Mouse (Mus musculus): ENCODE measurements around the gene Nme4. TPM values are rescaled to one million over a fixed set of nuclear protein-coding genes. Genes with fewer than 3 reads are reported as not detected.

The Nme4 gene
- total and polyA plus RNA-seq, 3 experiments = 0.46 to 0.56 (median 0.47) TPM

GRCm38 (mm10) chr17:26068024-26068830 is 27.2 kb downstream of the Nme4 start:
- Histone ChIP-seq H3K9me3 (replicated peaks; ENCODE audit: low read length) (peaks cover 5% of the 10 kb centered on the region), H3K36me3 (replicated peaks in 1 of 2; ENCODE audit: control insufficient read depth in 1 of 2, insufficient read depth in 1 of 2, low read length in 1 of 2) (peaks cover 0 to 40% of the 10 kb centered on the region in 2 experiments), H3K4me2 (ENCODE audit: insufficient read depth, low read depth, poor library complexity, severe bottlenecking) (peak overlapping the region; percentile 72), H3K27ac (ENCODE audit: insufficient read depth, low read depth) (no peak overlapping the region), H3K27me3 (replicated peaks) (peaks cover 23% of the 10 kb centered on the region), H3K9ac (ENCODE audit: insufficient read depth, low read depth) (peak overlapping the region; percentile 78), H3K79me2 (replicated peaks; ENCODE audit: control insufficient read depth, extremely low read depth, insufficient read depth, poor library complexity, severe bottlenecking) (no peaks in the 10 kb centered on the region; the same call in 1 of the 2 replicates), H3K4me1 (ENCODE audit: control insufficient read depth in 1 of 2, insufficient read depth in 2 of 2) (peaks cover 21 to 45% of the 10 kb centered on the region in 2 experiments), H3K4me3 (replicated peaks in 1 of 3; ENCODE audit: low read depth in 2 of 3, low read length in 2 of 3, poor library complexity in 1 of 3) (peak overlapping the region in 2 of 3 experiments; percentile 67 to 82)
- dilution Hi-C loops (cut with MboI; ENCODE audit: extremely low pct_ligation_motif_present, extremely low pct_unique_long_range_greater_than_20kb, low sequenced_read_pairs) = no loop called here
- TF ChIP-seq IRF4 (IDR thresholded peaks at IDR 0.05; ENCODE audit: low read depth, low read length) (no peak), TBP (conservative IDR thresholded peaks at IDR 0.05; ENCODE audit: low read depth, low read length) (no peak), HCFC1 (IDR thresholded peaks at IDR 0.05; ENCODE audit: low read depth, low read length) (no peak), ETS1 (conservative IDR thresholded peaks at IDR 0.05; ENCODE audit: low read depth, low read length) (no peak), MAFK (IDR thresholded peaks at IDR 0.05; ENCODE audit: insufficient replicate concordance, low read length) (no peak), BHLHE40 (IDR thresholded peaks at IDR 0.05; ENCODE audit: low read depth, low read length) (no peak), SIN3A (IDR thresholded peaks at IDR 0.05; ENCODE audit: low read length) (no peak), ZC3H11A (IDR thresholded peaks at IDR 0.05; ENCODE audit: low read depth, low read length) (no peak), NELFE (IDR thresholded peaks at IDR 0.05; ENCODE audit: low read depth, low read length) (no peak), ZNF384 (IDR thresholded peaks at IDR 0.05; ENCODE audit: low read depth, low read length) (no peak), JUN (IDR thresholded peaks at IDR 0.05; ENCODE audit: insufficient read depth, low read depth, low read length) (no peak), ZKSCAN1 (IDR thresholded peaks at IDR 0.05; ENCODE audit: borderline replicate concordance, low read depth, low read length) (no peak), E2F4 (IDR thresholded peaks at IDR 0.05; ENCODE audit: insufficient replicate concordance, low read depth, low read length) (no peak), CHD2 (IDR thresholded peaks at IDR 0.05; ENCODE audit: low read length) (no peak), SMC3 (IDR thresholded peaks at IDR 0.05; ENCODE audit: low read depth, low read length) (no peak), KAT2A (IDR thresholded peaks at IDR 0.05; ENCODE audit: insufficient replicate concordance, low read length) (no peak), PAX5 (IDR thresholded peaks at IDR 0.05; ENCODE audit: low read length) (no peak)
- in situ Hi-C loops (cut with MboI; ENCODE audit: low pct_ligation_motif_present, low pct_unique_long_range_greater_than_20kb, low sequenced_read_pairs) = no loop called here
- no peak for DNase-seq (ENCODE audit: extremely low read depth)

- H3K4me2 ChIP-seq (ENCODE audit: insufficient read depth, low read depth, poor library complexity, severe bottlenecking) = no peak overlapping the region; the same call in 1 of the 2 replicates
- H3K36me3 ChIP-seq (replicated peaks in 1 of 2; ENCODE audit: control insufficient read depth in 1 of 2, insufficient read depth in 1 of 2, low read length in 1 of 2) = peaks cover 0 to 49% of the 10 kb centered on the region in 2 experiments
- in situ Hi-C loops (cut with MboI; ENCODE audit: low pct_ligation_motif_present, low pct_unique_long_range_greater_than_20kb, low sequenced_read_pairs) (no loop called here), dilution Hi-C loops (cut with MboI; ENCODE audit: extremely low pct_ligation_motif_present, extremely low pct_unique_long_range_greater_than_20kb, low sequenced_read_pairs) (no loop called here)
- H3K27ac ChIP-seq (ENCODE audit: insufficient read depth, low read depth) = no peak overlapping the region
- DNase-seq (ENCODE audit: extremely low read depth) = no peak
- H3K4me3 ChIP-seq (replicated peaks in 1 of 3; ENCODE audit: low read depth in 2 of 3, low read length in 2 of 3, poor library complexity in 1 of 3) = no peak overlapping the region
- no peaks in the 10 kb centered on the region; the same call in none of the 2 replicates for H3K79me2 ChIP-seq (replicated peaks; ENCODE audit: control insufficient read depth, extremely low read depth, insufficient read depth, poor library complexity, severe bottlenecking)
- peaks cover 21 to 45% of the 10 kb centered on the region in 2 experiments for H3K4me1 ChIP-seq (ENCODE audit: control insufficient read depth in 1 of 2, insufficient read depth in 2 of 2)
- TF ChIP-seq IRF4 (IDR thresholded peaks at IDR 0.05; ENCODE audit: low read depth, low read length) (no peak), MXI1 (IDR thresholded peaks at IDR 0.05; ENCODE audit: low read depth, low read length) (no peak), POLR2A (IDR thresholded peaks at IDR 0.05; ENCODE audit: low read depth, low read length) (no peak), ZNF384 (IDR thresholded peaks at IDR 0.05; ENCODE audit: low read depth, low read length) (no peak), ZC3H11A (IDR thresholded peaks at IDR 0.05; ENCODE audit: low read depth, low read length) (no peak), TBP (conservative IDR thresholded peaks at IDR 0.05; ENCODE audit: low read depth, low read length) (no peak), USF1 (IDR thresholded peaks at IDR 0.05; ENCODE audit: low read depth, low read length) (no peak), EP300 (IDR thresholded peaks at IDR 0.05; ENCODE audit: low read length) (no peak), BHLHE40 (IDR thresholded peaks at IDR 0.05; ENCODE audit: low read depth, low read length) (no peak), MAZ (IDR thresholded peaks at IDR 0.05; ENCODE audit: low read depth, low read length) (no peak), ELF1 (IDR thresholded peaks at IDR 0.05; ENCODE audit: low read depth, low read length) (no peak), MAFK (IDR thresholded peaks at IDR 0.05; ENCODE audit: insufficient replicate concordance, low read length) (no peak), CTCF (conservative IDR thresholded peaks at IDR 0.05 in 1 of 2, IDR thresholded peaks at IDR 0.05 in 1 of 2; ENCODE audit: low read depth in 2 of 2, low read length in 2 of 2) (no peak), TCF12 (IDR thresholded peaks at IDR 0.05; ENCODE audit: low read depth, low read length) (no peak), HCFC1 (IDR thresholded peaks at IDR 0.05; ENCODE audit: low read depth, low read length) (no peak), SMC3 (IDR thresholded peaks at IDR 0.05; ENCODE audit: low read depth, low read length) (no peak), NELFE (IDR thresholded peaks at IDR 0.05; ENCODE audit: low read depth, low read length) (no peak), JUND (conservative IDR thresholded peaks at IDR 0.05; ENCODE audit: low read depth, low read length) (no peak)
- peaks cover 5% of the 10 kb centered on the region for H3K9me3 ChIP-seq (replicated peaks; ENCODE audit: low read length)
- peaks cover 12% of the 10 kb centered on the region for H3K27me3 ChIP-seq (replicated peaks)
- H3K9ac ChIP-seq (ENCODE audit: insufficient read depth, low read depth) = no peak overlapping the region
These were observed 28.8 kb downstream of the Nme4 start for GRCm38 (mm10) chr17:26066488-26067020.

Data from CH12.LX (cell line).